Mouse (Mus musculus) ovary, adult 18-20 months (tissue): ENCODE data around the gene Ndn.

ENCODE experiments used
- DNase-seq: peaks from one replicate; pipeline ENCODE4 v3.0.0; 2022; ENCODE audit warnings: low spot score, mixed read lengths

Ndn gene

GRCm38 (mm10) chr7:62346269-62346668 lies at the start of gene Ndn:
TSS of gene Ndn (plus strand) at chr7:62346569.
- no peak for DNase-seq

- DNase-seq = no peak
Observed at GRCm38 (mm10) chr7:62302451-62302850, 43.9 kb upstream of the Ndn start.

DNA sequence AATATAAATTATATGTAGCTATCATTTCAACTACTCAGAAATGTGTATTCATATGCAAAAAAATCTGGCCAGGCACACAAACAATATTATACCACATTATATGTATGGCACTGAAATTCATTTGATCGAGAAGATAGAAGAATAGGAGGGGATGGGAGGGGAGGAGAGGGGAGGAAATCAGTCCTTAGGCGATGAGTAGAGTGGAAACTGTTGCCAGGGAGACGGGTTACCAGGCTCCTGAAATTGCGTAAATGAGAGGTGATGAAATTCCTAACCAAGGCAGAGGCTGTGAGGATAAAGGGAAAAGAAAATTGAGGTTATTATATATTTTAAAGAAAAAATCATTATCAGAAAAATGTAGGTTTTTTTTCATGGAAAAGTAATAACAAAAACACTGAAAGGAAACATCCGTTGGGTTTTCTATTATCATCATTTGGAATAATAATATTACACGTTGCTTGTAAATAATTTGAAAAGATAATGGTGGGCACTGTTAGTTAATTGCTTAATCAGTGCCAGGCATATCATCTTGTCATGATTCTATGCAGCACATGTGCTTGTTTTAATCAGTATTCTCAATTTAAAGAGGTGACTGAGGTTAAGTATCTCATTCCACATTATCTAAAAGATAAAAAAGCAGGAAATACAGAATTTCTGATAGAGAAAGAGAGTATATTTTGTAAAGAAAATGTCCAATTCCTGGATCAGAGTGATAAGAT lies 39.3 kb upstream of the Ndn start:
- no peak for DNase-seq

DNA sequence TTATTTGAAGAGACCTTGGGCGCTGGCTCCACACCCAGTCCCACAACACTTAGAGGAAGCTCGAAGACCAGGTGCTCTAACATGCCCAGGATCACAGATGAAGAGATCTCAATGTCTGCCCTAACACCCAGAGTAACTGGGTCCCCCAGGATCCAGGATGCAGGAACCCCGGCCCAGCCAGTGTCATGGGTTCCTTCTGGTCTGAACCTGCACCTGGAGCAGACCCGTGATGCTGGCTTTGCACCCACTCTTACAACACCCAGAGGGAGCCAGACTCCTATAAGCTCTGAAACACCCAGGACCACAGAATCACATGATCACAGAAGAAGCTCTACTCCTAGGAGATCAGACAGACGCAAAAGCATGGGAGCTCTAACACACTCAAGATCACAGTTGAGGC lies 29.6 kb upstream of the Ndn start:
- no peak for DNase-seq

GRCm38 (mm10) chr7:62345411-62345810 lies 958 bp upstream of the Ndn start:
- no peak for DNase-seq

DNA sequence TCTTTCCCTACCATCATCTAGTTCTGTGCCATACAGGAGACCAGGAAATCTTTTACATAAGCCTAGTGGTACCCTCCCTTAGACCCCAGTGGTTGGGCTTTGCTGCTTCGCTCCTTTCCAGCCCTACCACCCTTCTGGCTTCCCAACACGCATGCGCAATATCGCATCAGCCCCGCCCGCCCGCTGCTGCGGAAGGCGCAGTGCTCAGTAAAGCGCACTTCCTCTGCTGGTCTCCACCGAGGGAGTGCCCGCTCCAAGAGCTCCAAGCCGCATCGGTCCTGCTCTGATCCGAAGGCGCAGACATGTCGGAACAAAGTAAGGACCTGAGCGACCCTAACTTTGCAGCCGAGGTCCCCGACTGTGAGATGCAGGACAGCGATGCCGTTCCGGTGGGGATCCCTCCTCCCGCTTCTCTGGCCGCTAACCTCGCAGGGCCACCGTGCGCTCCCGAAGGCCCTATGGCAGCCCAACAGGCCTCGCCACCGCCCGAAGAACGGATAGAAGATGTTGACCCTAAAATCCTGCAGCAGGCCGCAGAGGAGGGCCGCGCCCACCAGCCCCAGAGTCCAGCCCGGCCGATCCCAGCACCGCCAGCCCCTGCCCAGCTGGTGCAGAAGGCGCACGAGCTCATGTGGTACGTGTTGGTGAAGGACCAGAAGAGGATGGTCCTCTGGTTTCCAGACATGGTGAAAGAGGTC lies 1.9 kb downstream of the Ndn start:
- peak; percentile 48 for DNase-seq

- DNase-seq = no peak
Observed at GRCm38 (mm10) chr7:62348804-62349190, 2.4 kb downstream of the Ndn start.

DNA sequence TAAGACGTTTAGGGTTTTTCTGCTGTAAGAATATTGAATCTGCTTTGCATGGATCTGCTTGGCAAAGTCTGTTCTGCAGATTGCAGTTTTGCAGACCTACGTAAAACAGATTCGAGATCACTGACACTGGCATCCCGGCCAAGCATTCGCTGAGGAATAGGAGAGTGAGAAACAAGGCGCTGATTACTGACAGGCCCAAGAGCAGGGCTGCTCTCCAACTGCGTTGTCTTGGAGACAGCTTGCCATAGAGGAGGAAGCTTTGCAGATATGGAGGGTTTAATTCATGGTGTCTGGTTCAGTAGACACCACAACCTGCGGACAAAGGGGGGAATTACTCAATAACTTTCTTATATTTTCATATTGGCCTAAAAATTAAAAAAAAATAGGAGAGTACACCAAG lies 4.9 kb downstream of the Ndn start:
- DNase-seq = no peak

GRCm38 (mm10) chr7:62365039-62365636 lies 18.8 kb downstream of the Ndn start:
- no peak for DNase-seq

- no peak for DNase-seq
Observed at GRCm38 (mm10) chr7:62366730-62367129, 20.4 kb downstream of the Ndn start.

GRCm38 (mm10) chr7:62375658-62376057 lies 29.3 kb downstream of the Ndn start:
- DNase-seq = no peak

DNA sequence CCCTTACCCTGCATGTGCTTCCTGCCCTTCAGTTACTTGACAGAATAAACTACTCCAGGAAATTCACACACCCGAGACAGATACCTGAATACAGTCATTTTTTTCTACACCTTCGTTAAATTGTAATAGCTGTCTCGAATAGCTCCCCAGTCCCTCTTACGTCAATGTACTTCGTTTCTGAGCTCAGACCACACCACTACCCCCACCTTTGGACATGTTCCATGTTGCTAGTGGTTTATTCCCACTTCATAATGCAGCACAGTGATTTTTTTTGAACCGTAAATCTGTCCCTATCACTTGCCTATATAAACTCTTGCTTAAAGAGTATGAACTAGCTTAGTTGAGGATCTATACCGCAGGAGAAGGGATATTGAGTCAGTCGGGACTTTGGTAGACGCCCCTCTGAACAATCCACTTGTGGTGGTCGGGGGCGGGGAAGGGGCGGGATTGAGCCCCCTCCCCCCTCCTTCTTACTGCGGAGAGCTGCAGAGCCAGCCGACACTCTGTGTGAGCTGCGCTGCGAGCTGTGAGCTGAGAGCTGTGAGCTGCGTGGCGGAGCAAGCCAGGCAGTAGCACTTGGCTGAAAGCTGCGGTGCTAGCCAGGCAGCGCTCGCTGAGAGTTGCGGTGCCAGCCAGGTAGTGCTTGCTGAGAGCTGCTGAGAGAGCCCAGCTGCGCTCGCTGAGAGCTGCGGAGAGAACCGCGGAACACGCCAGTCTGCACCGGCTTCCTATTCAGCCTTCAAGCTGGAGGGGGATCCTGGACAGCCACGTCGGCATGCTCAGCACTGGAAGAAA lies 30.3 kb downstream of the Ndn start, which contains the start of gene Magel2:
TSS of gene Magel2 (plus strand) at position 501 of the 795 bp plus-strand sequence.
- no peak for DNase-seq

GRCm38 (mm10) chr7:62377313-62377712 lies 30.9 kb downstream of the Ndn start:
- no peak for DNase-seq

- DNase-seq = no peak
Observed at GRCm38 (mm10) chr7:62378529-62378928, 32.2 kb downstream of the Ndn start.

DNA sequence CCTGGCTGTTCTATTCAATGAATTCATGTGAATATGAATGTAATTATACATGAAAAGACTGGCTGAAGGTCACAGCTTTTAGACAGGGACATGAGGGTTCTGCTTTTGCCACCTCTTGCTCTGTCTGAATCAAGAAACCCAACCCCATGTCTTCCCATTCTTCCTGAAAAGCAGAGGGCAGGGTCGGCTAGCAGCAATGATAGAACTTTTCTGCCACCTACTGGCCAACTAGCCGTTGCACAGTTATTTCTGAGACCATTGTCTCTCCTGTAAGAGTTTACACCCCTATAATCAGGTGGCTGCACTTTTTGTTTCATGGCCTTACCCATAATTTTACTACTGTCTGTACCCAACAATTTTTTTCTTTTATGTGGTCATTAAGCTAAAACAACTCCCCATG lies 36.0 kb downstream of the Ndn start:
- no peak for DNase-seq

DNA sequence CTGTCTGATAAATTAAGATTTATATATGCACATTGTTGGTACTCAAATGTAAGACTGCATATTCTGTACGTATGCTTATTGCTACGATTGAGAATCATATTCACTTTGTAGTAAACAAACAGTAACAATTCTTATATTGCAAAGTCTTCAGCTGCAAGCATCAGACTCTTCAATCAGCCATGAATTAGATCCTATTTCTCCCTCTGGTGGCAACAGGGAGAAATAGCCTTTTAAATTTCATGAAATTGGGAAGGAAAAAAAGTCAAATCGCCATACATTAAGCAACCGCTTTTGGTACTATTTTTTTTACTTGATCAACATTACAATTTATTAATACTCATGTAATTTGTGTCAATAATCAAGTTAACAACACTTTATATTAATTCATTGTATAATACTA lies 41.9 kb downstream of the Ndn start:
- no peak for DNase-seq

GRCm38 (mm10) chr7:62392202-62392601 lies 45.8 kb downstream of the Ndn start:
- no peak for DNase-seq
